Mouse (Mus musculus) lung, embryonic 14.5 days (tissue): ENCODE data around the gene Apoc3. TPM values are rescaled to one million over a fixed set of nuclear protein-coding genes. Genes with fewer than 3 reads are reported as not detected.
A peak's percentile ranks its signal among the peaks of the same experiment; 100 is the strongest.

Experiments used
- ATAC-seq: fragments of 200-750 bp; cut with Nextera tagmentation; 2 replicates; pipeline ENCODE4 v1.8.0; 2017; ENCODE audit warnings: mild to moderate bottlenecking, moderate TSS enrichment, moderate library complexity; ENCODE audit not compliant: insufficient read depth
- DNase-seq: peaks from one replicate; pipeline ENCODE4 v3.0.0-alpha.2; 2015
- H3K27ac ChIP-seq: fragments of 300-500 bp; sonication (generic); 2 replicates; pipeline ENCODE4 v1.5.1; 2014; ENCODE audit warnings: low read depth, mild to moderate bottlenecking, moderate library complexity
- H3K27me3 ChIP-seq: fragments of 300-500 bp; sonication (generic); 2 replicates; pipeline ENCODE4 v1.6.1; 2014; ENCODE audit warnings: low read length, control low read depth; ENCODE audit not compliant: insufficient read depth
- H3K36me3 ChIP-seq: fragments of 300-500 bp; sonication (generic); 2 replicates; pipeline ENCODE4 v1.6.1; 2014; ENCODE audit warnings: control low read depth; ENCODE audit not compliant: insufficient read depth
- H3K4me1 ChIP-seq: fragments of 300-500 bp; sonication (generic); 2 replicates; pipeline ENCODE4 v1.6.1; 2014; ENCODE audit warnings: antibody characterized with exemption, control low read depth; ENCODE audit not compliant: insufficient read depth
- H3K4me2 ChIP-seq: fragments of 300-500 bp; sonication (generic); 2 replicates; pipeline ENCODE4 v1.6.1; 2014; ENCODE audit warnings: mild to moderate bottlenecking
- H3K4me3 ChIP-seq: fragments of 300-500 bp; sonication (generic); 2 replicates; pipeline ENCODE4 v1.5.1; 2014; ENCODE audit warnings: low read depth, low read length
- H3K9ac ChIP-seq: fragments of 300-500 bp; sonication (generic); 2 replicates; pipeline ENCODE4 v1.6.1; 2014
- H3K9me3 ChIP-seq: fragments of 300-500 bp; sonication (generic); 2 replicates; pipeline ENCODE4 v1.6.1; 2016; ENCODE audit warnings: low read depth, low read length, control low read depth
- CTCF ChIP-seq: IDR thresholded peaks from 2 replicates; pipeline ENCODE4 v1.5.1; 2016; ENCODE audit warnings: antibody characterized with exemption, low read depth
- WGBS: fragments of 180-500 bp; shearing (Covaris S2); extraction: QIAGEN DNeasy Blood & Tissue Kit; methylation state at CpG from one replicate; pipeline ENCODE4 v1.1.7; 2014; 5-methylcytosine and 5-hydroxymethylcytosine counted together
- polyA plus RNA-seq: library from polyadenylated mRNA; unstranded; fragments of >200 nt; fragmentation: Nextera tagmentation; extraction: Ambion mirVana; gene quantifications from 2 replicates; pipeline ENCODE4 v1.2.1, GENCODE M21; 2014

The Apoc3 gene
- polyA plus RNA-seq, 1 experiment from 2014 or later: not detected

- H3K9ac ChIP-seq: peak overlapping the region; percentile 56
- H3K27me3 ChIP-seq: 0 out of 2 replicates have a peak, but pooled peaks cover 3% of the 10 kb centered on the region
- no peaks in the 10 kb centered on the region for H3K36me3 ChIP-seq
- ATAC-seq (no peak), DNase-seq (peak; percentile 8)
- peak overlapping the region; percentile 68 for H3K4me2 ChIP-seq
- H3K27ac ChIP-seq: no peak overlapping the region
- H3K9me3 ChIP-seq: no peaks in the 10 kb centered on the region
- no peaks in the 10 kb centered on the region for H3K4me1 ChIP-seq
- TF ChIP-seq CTCF: no peak
- peak overlapping the region; percentile 37 for H3K4me3 ChIP-seq
- 18% methylated on average over 13 of the region's 13 CpGs for WGBS
These were observed 4.9 kb downstream of the Apoc3 start for GRCm38 (mm10) chr9:46230450-46230975.

GRCm38 (mm10) chr9:46229573-46230449, 5.6 kb downstream of the Apoc3 start:
- peak; percentile 94 for DNase-seq

GRCm38 (mm10) chr9:46228491-46228890, 6.9 kb downstream of the Apoc3 start, which contains the start of gene Apoa1:
Gene Apoa1, plus strand, starts transcription at chr9:46228580.
- Histone ChIP-seq H3K9me3 (no peaks in the 10 kb centered on the region), H3K27ac (no peak within 1 kb of the TSS), H3K9ac (no peak within 1 kb of the TSS), H3K27me3 (0 out of 2 replicates have a peak, but pooled peaks cover 3% of the 10 kb centered on the region), H3K4me1 (no peaks in the 10 kb centered on the region), H3K4me2 (no peak within 1 kb of the TSS), H3K36me3 (peaks cover 7% of the 10 kb centered on the region; the same call in 1 of the 2 replicates), H3K4me3 (no peak within 1 kb of the TSS)
- 39% methylated on average over 9 of the region's 9 CpGs for WGBS
- ATAC-seq: no peak
- DNase-seq: no peak
- TF ChIP-seq CTCF: no peak

More at GRCm38 (mm10) chr9:46229573-46230449, 5.6 kb downstream of the Apoc3 start:
- peak overlapping the region; percentile 37 for H3K4me3 ChIP-seq
- H3K4me1 ChIP-seq: no peaks in the 10 kb centered on the region
- H3K27me3 ChIP-seq: 0 out of 2 replicates have a peak, but pooled peaks cover 3% of the 10 kb centered on the region
- H3K36me3 ChIP-seq: 0 out of 2 replicates have a peak, but pooled peaks cover 2% of the 10 kb centered on the region
- peak overlapping the region; percentile 68 for H3K4me2 ChIP-seq
- H3K27ac ChIP-seq: no peak overlapping the region
- 14% methylated on average over 37 of the region's 37 CpGs for WGBS
- peak; percentile 95 for ATAC-seq
- peak; percentile 85 for TF ChIP-seq CTCF
- no peaks in the 10 kb centered on the region for H3K9me3 ChIP-seq
- H3K9ac ChIP-seq: peak overlapping the region; percentile 56

GRCm38 (mm10) chr9:46227064-46227614, 8.3 kb downstream of the Apoc3 start:
- peaks cover 13% of the 10 kb centered on the region; the same call in 1 of the 2 replicates for H3K36me3 ChIP-seq
- DNase-seq: no peak
- 0 out of 2 replicates have a peak, but pooled peaks cover 3% of the 10 kb centered on the region for H3K27me3 ChIP-seq
- no peaks in the 10 kb centered on the region for H3K9me3 ChIP-seq
- TF ChIP-seq CTCF: no peak
- no peak overlapping the region for H3K4me2 ChIP-seq
- H3K4me3 ChIP-seq: no peak overlapping the region
- no peak overlapping the region for H3K27ac ChIP-seq
- no peak for ATAC-seq
- no peaks in the 10 kb centered on the region for H3K4me1 ChIP-seq
- no peak overlapping the region for H3K9ac ChIP-seq
- WGBS: 68% methylated on average over 3 of the region's 3 CpGs

- ATAC-seq (no peak), DNase-seq (no peak)
- 59% methylated on average over 5 of the region's 5 CpGs for WGBS
- Histone ChIP-seq H3K9ac (no peak overlapping the region), H3K9me3 (no peaks in the 10 kb centered on the region), H3K4me3 (no peak overlapping the region), H3K36me3 (peaks cover 31% of the 10 kb centered on the region), H3K27me3 (no peaks in the 10 kb centered on the region), H3K27ac (no peak overlapping the region), H3K4me1 (no peaks in the 10 kb centered on the region), H3K4me2 (no peak overlapping the region)
- no peak for TF ChIP-seq CTCF
These were observed 10.3 kb downstream of the Apoc3 start for GRCm38 (mm10) chr9:46224945-46225660.

GRCm38 (mm10) chr9:46224101-46224500, 11.3 kb downstream of the Apoc3 start:
- no peaks in the 10 kb centered on the region for H3K27me3 ChIP-seq
- H3K4me3 ChIP-seq: no peak overlapping the region
- no peaks in the 10 kb centered on the region for H3K4me1 ChIP-seq
- DNase-seq: no peak
- no peak overlapping the region for H3K9ac ChIP-seq
- TF ChIP-seq CTCF: no peak
- peaks cover 34% of the 10 kb centered on the region for H3K36me3 ChIP-seq
- no peak for ATAC-seq
- WGBS: 79% methylated on average over 3 of the region's 3 CpGs
- H3K27ac ChIP-seq: no peak overlapping the region
- no peaks in the 10 kb centered on the region for H3K9me3 ChIP-seq
- H3K4me2 ChIP-seq: no peak overlapping the region
